Mouse (Mus musculus): ENCODE measurements around the gene Fbxo44.
"Not testable (repeated sequence)": the region's sequence is repeated elsewhere in the genome, so short reads cannot be mapped to it uniquely, and the experiment has no call there.

Gene Fbxo44

DNA sequence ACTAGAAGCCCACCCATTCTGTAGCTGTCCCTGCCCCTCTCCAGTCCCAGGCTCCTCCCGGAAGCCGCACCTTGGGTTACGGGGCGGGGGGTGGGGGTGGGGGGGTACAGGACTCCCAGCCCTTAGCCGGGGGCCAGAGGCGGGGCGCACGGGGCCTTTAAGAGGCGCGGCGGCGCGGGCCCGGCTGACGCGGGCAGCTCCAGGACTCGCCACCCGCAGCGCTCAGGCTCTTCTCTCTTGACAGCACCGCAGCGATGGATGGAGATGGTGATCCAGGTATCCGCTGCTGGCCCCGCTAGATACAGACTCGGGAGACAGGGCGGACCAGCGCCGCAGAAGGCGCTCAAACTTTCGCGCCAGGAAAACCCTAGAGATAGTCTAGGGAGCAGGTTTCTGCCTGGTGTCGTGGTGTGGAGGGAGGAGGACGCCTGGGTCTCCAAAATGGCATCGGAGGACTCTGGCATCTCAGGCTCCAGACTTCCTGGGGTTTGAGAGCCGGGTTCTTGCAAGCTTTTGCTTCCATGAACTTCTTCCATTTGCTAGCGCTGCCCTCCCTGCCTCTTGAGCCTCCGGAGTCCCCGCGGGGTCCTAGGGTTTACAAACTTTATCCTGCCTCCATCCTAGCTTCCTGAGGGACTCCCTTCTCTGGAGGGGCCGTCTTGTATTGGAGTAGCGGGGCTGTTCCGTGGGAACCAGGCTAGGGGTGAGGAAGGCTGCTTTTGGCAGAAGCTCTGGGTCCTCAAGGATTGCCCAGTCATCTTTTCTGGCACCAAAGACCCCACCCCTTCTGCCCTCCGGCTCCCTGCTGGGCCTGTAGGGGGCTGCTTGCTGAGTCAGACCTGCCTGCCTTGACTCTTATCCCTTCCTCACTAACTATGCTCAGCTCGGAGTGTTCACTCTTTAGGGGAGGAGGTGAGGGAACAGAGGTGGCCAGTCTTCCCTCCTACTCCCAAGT lies at the start of gene Fbxo44, which contains the start of gene Fbxo2:
Gene Fbxo44 (minus strand): TSS at position 47 of the 955 bp plus-strand sequence.
Gene Fbxo2 (plus strand): TSS at position 186 of the 955 bp plus-strand sequence.
- no peak for DNase-seq (ENCODE audit: low spot score)

DNA sequence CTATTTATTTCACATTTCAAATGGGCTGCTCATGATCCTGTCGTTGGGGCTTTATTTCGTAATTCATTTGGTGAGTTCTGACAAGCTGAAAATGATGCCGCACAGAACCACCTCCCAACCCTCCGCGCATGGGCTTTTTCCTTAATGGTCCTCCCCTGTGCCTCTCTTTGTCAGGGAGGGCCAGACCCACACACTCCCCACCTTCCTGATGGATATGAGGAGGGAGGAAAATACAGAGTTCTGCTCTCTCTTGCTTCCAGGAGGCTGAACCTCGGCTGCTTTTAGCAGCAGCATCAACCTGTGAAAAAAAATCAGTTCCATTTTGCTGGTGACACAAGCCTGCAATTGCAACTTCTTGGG lies 44.6 kb upstream of the Fbxo44 start:
- no peak for DNase-seq (ENCODE audit: low spot score)

DNA sequence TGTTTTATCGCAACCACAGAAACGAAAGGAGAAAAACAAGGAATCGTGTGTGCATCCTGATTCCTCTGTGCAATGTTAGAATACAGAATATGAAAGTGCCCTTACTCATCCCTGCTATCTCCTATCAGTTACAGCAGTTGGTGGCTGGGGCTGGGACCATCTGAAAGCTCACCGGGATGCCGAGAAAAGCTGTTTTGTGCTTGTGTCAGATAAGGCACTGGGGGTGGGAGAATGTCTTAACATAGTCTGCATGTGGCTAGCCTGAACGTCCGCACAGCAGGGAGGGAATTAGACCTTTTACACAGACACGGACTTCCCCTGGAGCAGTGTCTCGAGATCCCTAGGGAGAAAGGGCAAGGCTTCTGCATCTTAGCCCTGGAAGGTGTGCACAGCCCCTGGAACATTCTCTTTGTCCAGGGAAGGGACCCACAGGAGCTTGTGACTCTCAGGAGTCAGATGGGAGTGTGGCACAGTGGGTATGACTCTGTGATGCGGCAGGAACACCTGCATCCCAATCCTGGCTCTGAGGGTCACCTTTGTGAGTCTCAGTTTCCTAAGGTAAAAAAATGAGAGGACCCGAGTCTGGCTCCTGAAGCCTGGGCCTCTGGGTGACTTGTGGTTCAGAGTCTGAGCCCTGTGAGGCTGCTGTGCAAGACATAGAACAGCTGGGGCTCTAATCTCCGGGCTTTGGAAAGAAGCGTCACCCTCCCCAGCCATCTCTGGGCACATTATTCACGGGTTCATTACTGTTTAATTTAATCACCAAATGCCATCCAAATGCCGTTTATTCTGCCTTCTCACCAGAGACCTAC lies 44.0 kb upstream of the Fbxo44 start:
- DNase-seq (ENCODE audit: low spot score), result no peak

DNA sequence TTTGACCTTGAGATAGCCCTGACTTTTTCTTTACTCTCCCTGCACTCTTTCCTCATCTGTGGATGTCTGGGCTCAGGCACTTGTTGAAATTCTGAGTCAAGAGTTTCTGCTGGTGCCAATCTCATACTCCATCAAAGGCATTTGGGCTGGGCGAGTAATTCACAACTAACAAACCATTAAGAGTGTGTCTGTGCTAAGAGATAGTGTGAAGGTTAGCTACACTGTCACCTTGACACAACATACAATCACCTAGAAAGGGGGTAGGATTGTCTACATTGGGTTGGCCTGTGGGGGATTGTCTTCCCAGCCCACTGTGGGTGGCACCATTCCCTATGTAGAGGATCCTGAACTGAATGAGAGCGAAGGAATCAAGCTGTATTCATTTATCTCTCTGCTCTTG lies 43.3 kb upstream of the Fbxo44 start:
- DNase-seq (ENCODE audit: low spot score), result no peak

GRCm38 (mm10) chr4:148198721-148199120 lies 38.4 kb upstream of the Fbxo44 start:
- no peak for DNase-seq (ENCODE audit: low spot score)

GRCm38 (mm10) chr4:148194400-148194799 lies 34.1 kb upstream of the Fbxo44 start:
- no peak for DNase-seq (ENCODE audit: low spot score)

DNA sequence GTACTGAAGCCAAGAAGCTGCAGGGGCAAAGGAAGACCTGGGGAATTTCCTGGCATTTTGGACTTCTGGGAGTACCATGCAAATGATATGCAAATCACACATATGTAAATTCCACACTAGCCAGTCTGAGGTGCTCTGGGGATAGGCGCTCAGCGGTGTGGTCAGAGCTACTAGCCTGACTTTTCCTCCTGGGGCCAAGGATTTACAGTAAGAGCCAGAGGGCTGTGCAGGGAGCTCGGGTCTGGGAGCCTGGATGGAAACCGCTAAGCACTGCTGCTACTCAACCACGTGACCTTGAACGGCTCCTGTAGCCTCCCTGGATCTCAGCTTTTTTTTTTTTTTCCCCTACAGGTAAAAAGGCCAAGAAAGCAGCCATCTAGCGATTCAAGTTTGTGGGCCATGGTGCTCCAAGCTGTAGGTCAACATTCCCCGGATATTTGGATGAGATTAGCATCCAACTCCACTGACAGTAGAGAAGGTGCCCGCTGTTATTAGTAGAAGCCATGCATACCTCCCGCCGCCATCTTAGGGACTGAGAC lies 32.5 kb upstream of the Fbxo44 start:
- DNase-seq (ENCODE audit: low spot score), result no peak

DNA sequence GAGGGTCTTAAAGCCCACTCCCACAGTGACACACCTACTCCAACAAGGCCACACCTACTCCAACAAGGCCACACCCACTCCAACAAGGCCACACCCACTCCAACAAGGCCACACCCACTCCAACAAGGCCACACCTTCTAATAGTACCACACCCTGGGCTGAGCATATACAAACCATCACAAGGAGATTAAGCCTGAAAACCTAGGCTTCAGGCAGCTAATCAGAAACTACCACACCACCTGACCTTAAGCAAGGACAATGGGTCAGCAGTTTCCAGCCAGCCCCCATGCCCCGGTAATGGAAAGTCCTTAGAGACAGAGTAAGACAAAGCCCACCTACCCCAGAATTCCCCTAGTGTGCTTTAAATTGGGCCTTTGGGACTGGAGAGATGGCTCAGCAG lies 28.5 kb upstream of the Fbxo44 start:
- DNase-seq (ENCODE audit: low spot score), result not testable (repeated sequence)

DNA sequence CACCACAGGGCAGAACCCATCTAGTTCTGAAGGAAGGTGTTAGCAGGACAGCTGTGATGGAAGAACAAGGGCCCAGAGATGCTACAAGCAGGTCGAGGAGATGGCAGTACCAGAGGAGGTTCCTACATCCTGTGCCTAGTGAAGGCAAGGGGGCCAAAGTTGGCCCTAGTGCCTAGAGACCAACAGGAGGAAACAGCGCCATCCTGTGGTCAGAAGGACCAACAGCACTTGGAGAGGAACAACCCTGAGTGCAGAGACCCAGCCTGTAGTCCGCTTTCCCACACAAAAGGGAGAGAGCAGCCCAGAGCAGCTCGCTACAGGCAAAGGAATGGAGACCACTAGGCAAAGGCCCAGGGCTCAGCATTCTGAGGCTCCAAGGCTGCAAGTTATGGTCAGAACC lies 25.5 kb upstream of the Fbxo44 start:
- no peak for DNase-seq (ENCODE audit: low spot score)

- DNase-seq (ENCODE audit: low spot score), result no peak
Measured at GRCm38 (mm10) chr4:148184564-148184963, 24.3 kb upstream of the Fbxo44 start.

- no peak for DNase-seq (ENCODE audit: low spot score)
Measured at GRCm38 (mm10) chr4:148182363-148182762, 22.1 kb upstream of the Fbxo44 start.

GRCm38 (mm10) chr4:148181483-148181882 lies 21.2 kb upstream of the Fbxo44 start:
- no peak for DNase-seq (ENCODE audit: low spot score)

DNA sequence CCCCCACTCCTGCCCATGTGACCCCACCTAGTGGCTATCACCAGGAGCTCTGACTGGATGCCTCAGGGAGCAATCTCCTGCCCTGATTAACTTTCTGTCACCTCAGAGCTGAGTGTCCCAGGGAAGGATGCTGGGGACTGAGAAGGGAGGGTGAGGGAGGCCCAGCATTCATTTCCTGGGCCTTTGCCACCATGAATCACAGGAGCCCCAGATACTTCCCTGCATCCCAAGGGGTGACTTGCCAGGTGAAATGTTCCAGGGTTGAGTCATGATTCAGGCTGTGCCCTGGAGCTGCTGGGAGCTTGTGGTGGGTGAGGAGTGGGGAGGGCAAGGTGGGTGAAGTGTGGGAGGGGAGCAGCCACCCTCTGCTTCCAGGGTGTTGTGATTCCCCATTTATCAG lies 17.4 kb upstream of the Fbxo44 start:
- no peak for DNase-seq (ENCODE audit: low spot score)

GRCm38 (mm10) chr4:148176603-148177002 lies 16.3 kb upstream of the Fbxo44 start:
- DNase-seq (ENCODE audit: low spot score), result not testable (repeated sequence)

DNA sequence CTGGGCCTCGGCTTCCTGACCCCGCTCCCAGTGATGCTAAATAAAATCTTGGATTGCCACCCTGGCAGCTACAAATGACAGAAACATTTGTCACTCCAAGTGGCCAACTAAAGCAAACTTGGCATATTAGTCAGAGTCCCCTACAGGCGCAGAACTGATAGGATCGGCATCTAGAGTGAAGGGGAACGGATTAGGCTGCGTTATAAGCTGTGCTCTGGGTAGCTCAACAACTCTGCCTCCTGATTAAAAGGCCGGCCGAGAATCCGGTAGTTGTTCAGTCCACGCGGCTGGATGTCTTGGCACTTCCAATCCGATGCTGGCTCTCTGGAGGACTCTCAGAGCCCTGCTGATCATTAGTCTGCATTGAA lies 14.2 kb upstream of the Fbxo44 start:
- no peak for DNase-seq (ENCODE audit: low spot score)

- DNase-seq (ENCODE audit: low spot score), result no peak
Measured at GRCm38 (mm10) chr4:148173811-148174494, 13.7 kb upstream of the Fbxo44 start.

DNA sequence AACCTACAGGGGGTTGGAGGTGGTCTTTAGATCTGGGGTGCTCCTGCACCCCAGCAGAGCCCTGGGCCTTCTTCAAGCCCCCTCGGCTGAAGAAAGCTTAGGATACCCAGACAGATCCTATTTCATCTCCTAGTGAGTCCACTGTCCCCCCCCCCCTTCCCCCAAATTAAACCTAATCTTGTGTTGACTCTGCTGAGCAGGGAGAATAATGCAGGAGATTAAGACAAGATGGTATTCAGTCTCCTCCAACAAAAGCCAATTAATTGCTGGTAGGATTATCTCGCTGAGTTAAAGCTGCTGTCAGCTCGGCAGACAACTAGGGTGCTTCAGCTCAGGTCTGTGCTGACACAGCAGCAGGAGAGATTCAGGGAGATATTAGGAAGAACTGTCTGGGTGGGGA lies 11.0 kb upstream of the Fbxo44 start:
- no peak for DNase-seq (ENCODE audit: low spot score)

- no peak for DNase-seq (ENCODE audit: low spot score)
Measured at GRCm38 (mm10) chr4:148170842-148171241, 10.6 kb upstream of the Fbxo44 start.

DNA sequence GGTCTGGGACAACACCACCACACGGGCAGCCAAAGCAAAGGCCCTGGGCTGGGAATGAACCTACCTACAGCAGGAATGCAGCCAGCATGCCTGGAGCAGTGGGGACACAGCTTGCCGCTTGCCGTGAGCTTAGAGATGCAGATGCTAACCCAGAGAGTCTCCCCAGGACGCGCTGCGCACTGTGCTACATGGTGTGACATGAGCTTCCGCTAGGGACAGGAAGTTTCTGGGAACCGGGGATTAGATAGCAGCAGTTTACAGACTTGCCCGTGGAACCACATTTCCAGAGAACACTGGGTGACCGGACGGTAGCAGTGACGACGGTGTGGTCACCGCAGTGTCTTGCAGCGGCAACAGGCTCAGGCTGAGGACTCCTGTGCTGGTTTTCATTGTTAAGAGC lies 9.3 kb upstream of the Fbxo44 start:
- DNase-seq (ENCODE audit: low spot score), result no peak

- DNase-seq (ENCODE audit: low spot score), result no peak
Measured at GRCm38 (mm10) chr4:148168287-148168686, 8.0 kb upstream of the Fbxo44 start.

GRCm38 (mm10) chr4:148166986-148167385 lies 6.7 kb upstream of the Fbxo44 start:
- no peak for DNase-seq (ENCODE audit: low spot score)

- no peak for DNase-seq (ENCODE audit: low spot score)
Measured at GRCm38 (mm10) chr4:148166431-148166830, 6.1 kb upstream of the Fbxo44 start.

All from layer of hippocampus, adult 9-10 months (tissue).